Mouse (Mus musculus) frontal cortex, postnatal 36 days (tissue): ENCODE measurements around the gene Cdc42ep2.

Source experiments
- DNase-seq, 2 experiments: peaks; one replicate each; pipeline ENCODE4 v3.0.0; 2022; ENCODE audit warnings: low spot score in 2 of 2

Gene Cdc42ep2

GRCm38 (mm10) chr19:5924713-5925093 lies at the start of gene Cdc42ep2:
TSS of gene Cdc42ep2 (minus strand) at chr19:5924816.
- DNase-seq, result peak; percentile 90 to 91

GRCm38 (mm10) chr19:5967664-5968063 lies 43.0 kb upstream of the Cdc42ep2 start:
- DNase-seq, result no peak

- DNase-seq, result no peak
Observed at GRCm38 (mm10) chr19:5966786-5967185, 42.2 kb upstream of the Cdc42ep2 start.

- no peak for DNase-seq
Observed at GRCm38 (mm10) chr19:5965910-5966309, 41.3 kb upstream of the Cdc42ep2 start.

- peak; percentile 52 to 68 for DNase-seq
Observed at GRCm38 (mm10) chr19:5965280-5965679, 40.7 kb upstream of the Cdc42ep2 start.

GRCm38 (mm10) chr19:5964804-5965203 lies 40.2 kb upstream of the Cdc42ep2 start:
- DNase-seq, result no peak

GRCm38 (mm10) chr19:5963883-5964562 lies 39.4 kb upstream of the Cdc42ep2 start, which contains the start of gene Pola2:
TSS of gene Pola2 (minus strand) at chr19:5964202.
- DNase-seq, result peak; percentile 85 to 91

- no peak for DNase-seq
Observed at GRCm38 (mm10) chr19:5962651-5963050, 38.0 kb upstream of the Cdc42ep2 start.

GRCm38 (mm10) chr19:5957371-5957770 lies 32.8 kb upstream of the Cdc42ep2 start:
- no peak for DNase-seq

GRCm38 (mm10) chr19:5956685-5957084 lies 32.1 kb upstream of the Cdc42ep2 start:
- DNase-seq, result peak; percentile 73 to 79

- DNase-seq, result no peak
Observed at GRCm38 (mm10) chr19:5955704-5956670, 31.4 kb upstream of the Cdc42ep2 start.

- DNase-seq, result no peak
Observed at GRCm38 (mm10) chr19:5954936-5955335, 30.3 kb upstream of the Cdc42ep2 start.

- no peak for DNase-seq
Observed at GRCm38 (mm10) chr19:5954031-5954710, 29.6 kb upstream of the Cdc42ep2 start.

GRCm38 (mm10) chr19:5953201-5953770 lies 28.7 kb upstream of the Cdc42ep2 start:
- DNase-seq, result no peak

- no peak for DNase-seq
Observed at GRCm38 (mm10) chr19:5952071-5952691, 27.6 kb upstream of the Cdc42ep2 start.

GRCm38 (mm10) chr19:5951631-5952030 lies 27.0 kb upstream of the Cdc42ep2 start:
- DNase-seq, result no peak

GRCm38 (mm10) chr19:5950218-5950617 lies 25.6 kb upstream of the Cdc42ep2 start:
- DNase-seq, result no peak

GRCm38 (mm10) chr19:5945891-5946290 lies 21.3 kb upstream of the Cdc42ep2 start:
- DNase-seq, result no peak

- no peak for DNase-seq
Observed at GRCm38 (mm10) chr19:5945027-5945426, 20.4 kb upstream of the Cdc42ep2 start.

GRCm38 (mm10) chr19:5944145-5944544 lies 19.5 kb upstream of the Cdc42ep2 start:
- no peak for DNase-seq

GRCm38 (mm10) chr19:5943404-5943803 lies 18.8 kb upstream of the Cdc42ep2 start:
- DNase-seq, result no peak
